Mouse (Mus musculus) hematopoietic stem cell, adult 5-6 weeks (primary cell): ENCODE measurements around the gene Akap6. TPM values are rescaled to one million over a fixed set of nuclear protein-coding genes. Genes with fewer than 3 reads are reported as not detected.

Experiments used
- ATAC-seq, 2 experiments: fragments of 125-278 bp in 1 of 2; replicated peaks in 1 of 2; 2 replicates each; pipeline ENCODE4 v1.8.0; 2016 to 2017; ENCODE audit warnings: inconsistent platforms in 2 of 2, mild to moderate bottlenecking in 2 of 2, moderate number of reproducible peaks in 2 of 2, low read depth in 1 of 2, moderate TSS enrichment in 1 of 2; ENCODE audit not compliant: low FRiP score in 2 of 2, poor library complexity in 2 of 2, severe bottlenecking in 2 of 2, insufficient read depth in 1 of 2, low TSS enrichment in 1 of 2
- total RNA-seq: library from RNA; stranded (forward); fragments of 172-1452, 232-1000 nt; gene quantifications from 2 replicates; pipeline ENCODE4 v1.2.3, GENCODE M21; 2017

Akap6 gene
- total RNA-seq, 1 experiment from 2014 or later, result 0.05 TPM

- no peak for ATAC-seq
Measured at GRCm38 (mm10) chr12:53119352-53119751, 420.2 kb downstream of the Akap6 start.

DNA sequence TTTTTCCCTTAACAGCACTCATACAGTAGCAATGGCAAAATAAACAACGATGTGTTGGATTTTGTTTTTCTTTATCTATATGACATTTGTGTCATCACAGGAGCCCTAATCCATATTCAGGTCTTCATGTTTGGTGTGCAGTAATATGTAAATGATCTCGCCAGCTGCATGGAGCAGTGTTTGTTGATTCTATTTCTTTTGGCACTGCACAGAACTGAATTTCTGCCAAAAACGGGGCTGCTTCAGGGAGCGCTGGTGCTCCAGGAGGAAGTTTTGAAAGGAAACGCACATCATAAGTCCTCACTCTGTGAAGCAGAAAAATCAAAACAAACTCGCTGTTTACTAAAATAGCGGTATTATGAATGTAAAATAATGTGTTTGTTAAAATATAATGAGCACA, 424.9 kb downstream of the Akap6 start:
- no peak for ATAC-seq

GRCm38 (mm10) chr12:53124696-53125095, 425.5 kb downstream of the Akap6 start:
- no peak for ATAC-seq

- no peak for ATAC-seq
Measured at GRCm38 (mm10) chr12:53125286-53125685, 426.1 kb downstream of the Akap6 start.

DNA sequence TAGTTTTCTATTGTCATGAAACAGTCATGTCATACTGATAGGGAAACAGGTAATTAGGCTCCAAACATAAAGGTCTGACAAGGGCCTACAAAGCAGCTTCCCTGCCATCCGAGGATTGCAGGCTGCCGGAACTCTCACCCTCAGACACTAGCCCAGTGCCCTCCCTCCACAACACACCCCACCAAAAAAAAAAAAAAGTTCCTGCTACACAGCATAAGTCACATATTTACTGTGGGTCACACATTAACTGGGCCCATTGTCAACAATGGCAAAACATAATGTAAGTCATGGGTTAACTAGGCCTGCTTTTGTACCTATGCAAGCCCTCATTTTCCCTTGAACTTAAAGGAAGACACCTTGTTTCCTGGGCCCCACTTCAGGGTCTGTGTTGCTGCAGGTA, 435.0 kb downstream of the Akap6 start:
- no peak for ATAC-seq

DNA sequence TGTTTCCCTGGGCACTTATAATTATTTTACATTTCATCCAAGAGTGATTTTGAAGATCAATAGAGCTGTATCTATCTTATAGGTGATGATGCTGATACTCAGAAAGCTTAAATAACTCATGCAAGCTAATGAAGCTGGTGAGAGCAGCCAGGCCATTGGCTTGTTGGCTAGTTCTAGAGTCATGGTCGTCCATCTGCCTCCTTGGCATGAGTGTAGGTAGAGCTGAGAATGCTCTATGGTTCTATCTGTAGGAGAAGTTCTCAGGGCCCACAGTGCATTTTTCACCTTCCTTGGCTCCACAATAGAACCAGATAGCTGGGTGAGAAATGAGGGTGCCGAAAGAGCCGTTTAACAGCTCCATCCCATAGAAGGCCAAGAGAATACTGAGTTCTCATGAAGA, 438.1 kb downstream of the Akap6 start:
- no peak for ATAC-seq

- no peak for ATAC-seq
Measured at GRCm38 (mm10) chr12:53144122-53144695, 445.0 kb downstream of the Akap6 start.

GRCm38 (mm10) chr12:53144760-53145159, 445.6 kb downstream of the Akap6 start:
- no peak for ATAC-seq

DNA sequence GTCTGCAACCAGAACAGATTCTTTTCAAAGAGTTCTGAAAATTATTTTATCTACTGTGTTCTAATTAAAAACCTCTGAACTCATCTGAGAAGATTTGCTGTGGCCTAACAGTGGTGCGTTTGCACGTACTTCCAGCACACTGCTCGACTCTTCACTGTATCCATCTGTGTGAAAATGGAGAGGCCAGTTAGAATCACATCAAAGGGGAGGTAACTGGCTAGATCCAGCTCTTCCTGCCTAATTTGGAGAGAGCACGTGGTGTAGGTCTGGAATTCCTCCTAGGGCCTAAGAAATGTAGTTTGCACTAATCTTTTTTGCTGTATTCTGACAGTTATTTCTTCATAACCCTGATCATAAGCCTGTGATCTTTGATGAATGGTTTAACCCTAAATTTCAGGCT, 446.3 kb downstream of the Akap6 start:
- ATAC-seq, result no peak

DNA sequence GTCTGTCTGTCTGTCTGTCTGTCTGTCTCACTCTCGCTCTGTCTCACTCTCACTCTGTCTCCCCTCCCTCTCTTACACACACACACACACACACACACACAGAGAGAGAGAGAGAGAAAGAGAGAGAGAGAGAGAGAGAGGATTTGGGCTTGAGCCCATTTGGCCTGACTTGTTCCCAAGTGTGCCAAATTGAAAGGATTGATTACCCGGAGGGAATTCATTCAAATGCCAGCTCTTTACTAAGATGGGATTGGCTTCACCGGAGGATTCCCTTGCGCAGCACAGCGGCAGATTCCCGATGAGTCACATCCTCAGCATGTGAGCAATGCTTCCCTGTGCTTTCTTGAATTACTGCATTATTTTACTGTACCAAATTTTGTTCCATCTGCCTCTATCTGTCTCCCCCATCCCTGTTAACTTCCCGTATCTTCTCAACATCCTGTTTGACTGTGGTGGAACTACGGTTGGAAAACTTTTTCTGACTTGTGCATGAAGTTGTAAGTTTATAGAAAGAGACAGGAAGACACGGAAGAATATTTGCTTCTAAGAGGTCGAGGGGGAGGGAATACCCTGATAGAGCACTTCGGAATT, 447.4 kb downstream of the Akap6 start:
- ATAC-seq, result no peak

- no peak for ATAC-seq
Measured at GRCm38 (mm10) chr12:53147696-53148095, 448.5 kb downstream of the Akap6 start.

GRCm38 (mm10) chr12:53168189-53169003, 469.2 kb downstream of the Akap6 start:
- no peak; a peak in 1 of 4 replicates for ATAC-seq

- ATAC-seq, result no peak
Measured at GRCm38 (mm10) chr12:53191435-53191834, 492.3 kb downstream of the Akap6 start.

DNA sequence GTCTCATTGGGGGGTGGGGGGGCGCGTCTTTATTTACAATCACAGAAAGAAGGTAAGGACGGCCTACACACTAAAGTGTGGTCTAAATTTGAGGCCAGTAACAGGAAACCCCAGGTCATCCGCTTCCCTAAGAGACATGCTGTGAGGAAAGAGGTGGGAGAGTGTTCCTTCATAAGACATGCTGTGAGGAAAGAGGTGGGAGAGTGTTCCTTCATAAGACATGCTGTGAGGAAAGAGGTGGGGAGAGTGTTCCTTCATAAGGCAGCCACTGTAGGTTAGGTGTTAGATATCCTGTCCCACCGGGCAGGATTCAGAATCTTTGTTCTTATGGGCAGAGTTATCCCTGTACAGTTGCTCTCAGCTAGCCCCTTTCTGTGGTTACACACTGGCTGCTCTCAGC, 494.5 kb downstream of the Akap6 start:
- no peak for ATAC-seq

Other genes with a start within 250 kb of the Akap6 start
- gene Arhgap5, start 195.4 kb upstream of the Akap6 start, total RNA-seq, result 26.8 and 37.1 TPM in 2 replicates